In genomic region chr1:88301121-88302014, GRCm38 (mm10) we compare ENCODE assay signal across 8 mouse cellular contexts. TPM values are rescaled to one million over a fixed set of nuclear protein-coding genes. Genes with fewer than 3 reads are reported as not detected.
DNase-seq lines count a peak whose midpoint lies in the region; ATAC-seq and TF ChIP-seq lines count a peak whose summit lies in the region.

No protein-coding gene starts in this region.

- peak; percentile 47 for TF ChIP-seq CTCF in heart, postnatal 0 days (IDR thresholded peaks at IDR 0.05; ENCODE audit: low read depth)

- DNase-seq in heart, postnatal 0 days (ENCODE audit: low spot score) = no peak
- DNase-seq in heart, postnatal 4 days = no peak
- DNase-seq in Muller cell, postnatal 12 days (ENCODE audit: inconsistent ontology term) = peak; percentile 24
- peak; percentile 24 for DNase-seq in naive thymus-derived CD4-positive, alpha-beta T cell, adult 2 months (ENCODE audit: low read depth)
- DNase-seq in right cerebral cortex, adult 2 months (ENCODE audit: low spot score in 2 of 2) = no peak
- no peak for DNase-seq in heart, adult 8-10 months (ENCODE audit: low spot score)
- DNase-seq in cerebellum, postnatal 14 days = no peak

- no peaks in the 10 kb centered on the region for H3K36me3 ChIP-seq in heart, postnatal 0 days (replicated peaks; ENCODE audit: control insufficient read depth, insufficient read depth, low read length)
- H3K36me3 ChIP-seq in hindbrain, embryonic 13.5 days = no peaks in the 10 kb centered on the region

- no peaks in the 10 kb centered on the region for H3K27me3 ChIP-seq in heart, postnatal 0 days (ENCODE audit: control insufficient read depth, insufficient read depth, low read length)
- no peaks in the 10 kb centered on the region for H3K27me3 ChIP-seq in hindbrain, embryonic 13.5 days

- H3K4me1 ChIP-seq in heart, postnatal 0 days (ENCODE audit: control insufficient read depth, insufficient read depth) = no peaks in the 10 kb centered on the region
- H3K4me1 ChIP-seq in hindbrain, embryonic 13.5 days (replicated peaks) = no peaks in the 10 kb centered on the region

- H3K27ac ChIP-seq in heart, postnatal 0 days (ENCODE audit: low read depth) = no peak overlapping the region
- no peak overlapping the region for H3K27ac ChIP-seq in hindbrain, embryonic 13.5 days

- no peak for TF ChIP-seq EP300 in heart, postnatal 0 days (IDR thresholded peaks at IDR 0.05; ENCODE audit: low read depth)

- H3K9ac ChIP-seq in heart, postnatal 0 days (replicated peaks; ENCODE audit: low read depth, low read length) = no peak overlapping the region
- no peak overlapping the region for H3K9ac ChIP-seq in hindbrain, embryonic 13.5 days

- peaks cover 74% of the 10 kb centered on the region for H3K9me3 ChIP-seq in heart, postnatal 0 days (replicated peaks; ENCODE audit: control insufficient read depth, low read length)
- H3K9me3 ChIP-seq in hindbrain, embryonic 13.5 days = peaks cover 86% of the 10 kb centered on the region

- H3K4me3 ChIP-seq in heart, postnatal 0 days (ENCODE audit: low read depth, low read length) = no peak overlapping the region
- no peak overlapping the region for H3K4me3 ChIP-seq in hindbrain, embryonic 13.5 days

- H3K4me2 ChIP-seq in heart, postnatal 0 days (ENCODE audit: low read depth, low read length) = no peak overlapping the region
- H3K4me2 ChIP-seq in hindbrain, embryonic 13.5 days = no peak overlapping the region

- 59% methylated on average over 9 of the region's 9 CpGs for WGBS in heart, postnatal 0 days
- WGBS in hindbrain, embryonic 13.5 days = 69% methylated on average over 9 of the region's 9 CpGs

- ATAC-seq in heart, postnatal 0 days (ENCODE audit: insufficient read depth, low read depth) = peak; percentile 10; the same call in 1 of the 2 replicates
- ATAC-seq in hindbrain, embryonic 13.5 days (ENCODE audit: low FRiP score) = peak; percentile 9

RNA-seq across cellular contexts. Expression of gene Trpm8, which starts 23.9 kb away (rescaled TPM):
- not detected in 2 replicates for total RNA-seq in heart, postnatal 0 days (2014; rRNA removed; ENCODE audit: low replicate concordance)
- polyA plus RNA-seq in heart, postnatal 0 days (2015; fragmentation: Nextera tagmentation; extraction: Ambion mirVana) = not detected in 2 replicates
- total RNA-seq in heart, postnatal 4 days (2021) = not detected
- 0.04 TPM in 1 of 2 replicates, not detected in the other for polyA plus RNA-seq in hindbrain, embryonic 13.5 days (2015; fragmentation: Nextera tagmentation; extraction: Ambion mirVana)
- not detected for total RNA-seq in heart, adult 8-10 months (2022)

RNA-seq across cellular contexts. Expression of gene Hjurp, which starts 23.9 kb away (rescaled TPM):
- total RNA-seq in heart, postnatal 0 days (2014; rRNA removed; ENCODE audit: low replicate concordance) = 95.2 and 97.3 TPM in 2 replicates
- polyA plus RNA-seq in heart, postnatal 0 days (2015; fragmentation: Nextera tagmentation; extraction: Ambion mirVana) = 28.0 and 29.3 TPM in 2 replicates
- total RNA-seq in heart, postnatal 4 days (2021) = 100 to 1,000 TPM in 1 of 2 experiments, 10 to 100 TPM in 1; 97.1 to 100 TPM
- polyA plus RNA-seq in hindbrain, embryonic 13.5 days (2015; fragmentation: Nextera tagmentation; extraction: Ambion mirVana) = 82.0 and 82.8 TPM in 2 replicates
- total RNA-seq in heart, adult 8-10 months (2022) = 10 to 100 TPM; 10.6 to 14.2 (median 11.0) TPM

Comparison
In these comparisons a context has a peak if more than half of its experiments do, and no peak if none do; other contexts are left out.
1. DNase-seq: peak in Muller cell, postnatal 12 days (single experiment) and naive thymus-derived CD4-positive, alpha-beta T cell, adult 2 months (single experiment); none in heart, postnatal 0 days (single experiment), heart, postnatal 4 days (single experiment), right cerebral cortex, adult 2 months (0 of 2), heart, adult 8-10 months (single experiment) and cerebellum, postnatal 14 days (0 of 2).